Mouse (Mus musculus) spleen, adult 2 months (tissue): Measurements from ENCODE around the gene Shroom3.

Experiments
- CTCF ChIP-seq: fragments of 200-500 bp; IDR thresholded peaks from 2 replicates; pipeline ENCODE4 v1.5.1; 2011; ENCODE audit warnings: mild to moderate bottlenecking, inconsistent platforms; ENCODE audit not compliant: insufficient read depth, insufficient read length, insufficient replicate concordance; ENCODE audit errors: extremely low read depth
- POLR2A ChIP-seq: fragments of 200-500 bp; IDR thresholded peaks from 2 replicates; pipeline ENCODE4 v1.6.1; 2011; ENCODE audit warnings: low read depth, low read length, inconsistent platforms

DNA sequence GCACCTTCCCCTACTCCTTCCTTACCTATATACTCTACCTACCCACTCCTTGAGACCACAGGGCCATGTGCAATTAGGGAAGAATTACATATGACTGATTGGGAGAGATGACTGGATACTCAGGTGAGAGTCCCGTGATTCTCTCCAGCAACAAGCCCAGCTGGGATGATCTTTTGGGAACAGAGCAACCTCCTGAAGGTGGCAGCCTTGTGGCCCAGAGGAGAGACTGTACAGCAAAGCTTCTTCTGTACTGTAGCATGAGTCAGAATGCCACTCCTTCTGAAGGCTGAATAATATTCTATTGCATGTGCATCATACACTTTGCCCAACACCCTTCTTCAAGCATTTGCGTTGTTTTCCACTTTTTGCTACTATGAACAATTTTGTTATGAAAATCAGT, 319.4 kb downstream of the Shroom3 start:
- no peak for TF ChIP-seq CTCF
- TF ChIP-seq POLR2A = no peak
